Mouse (Mus musculus) testis, adult 2 months (tissue): ENCODE results near the gene Plin5. TPM values are rescaled to one million over a fixed set of nuclear protein-coding genes. Genes with fewer than 3 reads are reported as not detected.
"Not testable (repeated sequence)": the region's sequence is repeated elsewhere in the genome, so short reads cannot be mapped to it uniquely, and the experiment has no call there.

Experiments used
- H3K27ac ChIP-seq: fragments of 200-500 bp; 2 replicates; pipeline ENCODE4 v1.5.1; 2012; ENCODE audit warnings: low read depth, low read length; ENCODE audit not compliant: control insufficient read depth, insufficient read depth
- H3K27me3 ChIP-seq: fragments of 200-500 bp; 2 replicates; pipeline ENCODE4 v1.6.1; 2012; ENCODE audit warnings: mild to moderate bottlenecking, low read length, moderate library complexity; ENCODE audit not compliant: control insufficient read depth, insufficient read depth
- H3K36me3 ChIP-seq: fragments of 200-500 bp; 2 replicates; pipeline ENCODE4 v1.6.1; 2012; ENCODE audit warnings: mild to moderate bottlenecking, low read length; ENCODE audit not compliant: control insufficient read depth, insufficient read depth
- H3K4me1 ChIP-seq: fragments of 200-500 bp; 2 replicates; pipeline ENCODE4 v1.6.1; 2012; ENCODE audit warnings: low read length; ENCODE audit not compliant: control insufficient read depth, insufficient read depth
- H3K4me3 ChIP-seq: fragments of 200-500 bp; 2 replicates; pipeline ENCODE4 v1.5.1; 2012; ENCODE audit warnings: low read depth, mild to moderate bottlenecking, low read length, moderate library complexity, mixed read lengths; ENCODE audit not compliant: control insufficient read depth
- CTCF ChIP-seq: fragments of 200-500 bp; IDR thresholded peaks from 2 replicates; pipeline ENCODE4 v1.5.1; 2012; ENCODE audit warnings: low read depth, mild to moderate bottlenecking, inconsistent platforms, low read length, moderate library complexity; ENCODE audit not compliant: control insufficient read depth, insufficient read depth, insufficient replicate concordance
- POLR2A ChIP-seq: fragments of 200-500 bp; IDR thresholded peaks from 2 replicates; pipeline ENCODE4 v1.6.1; 2012; ENCODE audit warnings: low read depth, mild to moderate bottlenecking, inconsistent platforms, low read length, moderate library complexity; ENCODE audit not compliant: control insufficient read depth
- polyA plus RNA-seq: library from polyadenylated mRNA; depleted of rRNA; stranded (reverse); fragments of >200 nt; gene quantifications from 2 replicates; pipeline ENCODE4 v1.2.3, GENCODE M21; 2012

The Plin5 gene
- polyA plus RNA-seq, 1 experiment, result 1.7 TPM

DNA sequence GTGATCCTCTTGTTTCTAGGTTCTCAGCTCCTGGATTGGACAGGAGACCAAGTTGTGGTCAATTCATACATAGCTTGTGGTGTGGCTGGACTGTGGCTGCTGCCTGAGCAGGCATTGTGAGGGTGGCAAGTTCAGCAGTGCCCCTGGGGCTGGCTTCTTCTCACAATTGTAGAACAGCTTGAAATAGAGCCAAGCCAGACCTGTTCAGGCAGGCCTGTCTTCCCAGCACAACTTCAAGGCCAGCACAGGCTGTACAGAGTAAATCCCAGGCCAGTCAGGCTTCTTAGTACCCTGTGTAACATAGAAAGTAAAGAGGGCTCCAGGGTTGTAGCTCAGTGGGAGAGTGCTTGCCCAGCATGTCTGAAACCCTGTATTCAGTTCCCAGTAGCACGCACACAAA, 24.6 kb downstream of the Plin5 start:
- Histone ChIP-seq H3K27ac (peak overlapping the region; percentile 65), H3K27me3 (no peaks in the 10 kb centered on the region), H3K4me3 (no peak overlapping the region), H3K4me1 (no peaks in the 10 kb centered on the region), H3K36me3 (peaks cover 3% of the 10 kb centered on the region)
- TF ChIP-seq POLR2A, result no peak
- no peak for TF ChIP-seq CTCF

DNA sequence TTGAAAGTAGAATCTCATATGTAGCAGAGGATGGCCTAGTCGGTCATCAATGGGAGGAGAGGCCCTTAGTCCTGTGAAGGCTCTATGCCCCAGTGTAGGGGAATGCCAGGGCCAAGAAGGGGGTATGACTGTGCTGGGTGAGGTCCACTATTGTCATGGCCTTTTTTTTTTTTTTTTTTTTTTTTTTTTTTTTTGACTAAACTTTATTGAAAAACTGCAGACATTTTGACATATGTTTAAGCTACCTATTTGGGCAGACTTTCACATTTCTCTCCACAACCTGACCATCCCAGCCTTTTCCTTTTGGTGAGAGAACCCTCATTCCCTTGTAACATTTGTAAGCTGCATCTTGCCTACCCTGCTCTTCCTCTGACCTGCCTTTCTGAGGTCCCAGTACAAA, 25.1 kb downstream of the Plin5 start:
- Histone ChIP-seq H3K27me3 (no peaks in the 10 kb centered on the region), H3K4me3 (no peak overlapping the region), H3K36me3 (peaks cover 3% of the 10 kb centered on the region), H3K4me1 (no peaks in the 10 kb centered on the region), H3K27ac (peak overlapping the region; percentile 5)
- TF ChIP-seq CTCF (no peak), POLR2A (no peak)

DNA sequence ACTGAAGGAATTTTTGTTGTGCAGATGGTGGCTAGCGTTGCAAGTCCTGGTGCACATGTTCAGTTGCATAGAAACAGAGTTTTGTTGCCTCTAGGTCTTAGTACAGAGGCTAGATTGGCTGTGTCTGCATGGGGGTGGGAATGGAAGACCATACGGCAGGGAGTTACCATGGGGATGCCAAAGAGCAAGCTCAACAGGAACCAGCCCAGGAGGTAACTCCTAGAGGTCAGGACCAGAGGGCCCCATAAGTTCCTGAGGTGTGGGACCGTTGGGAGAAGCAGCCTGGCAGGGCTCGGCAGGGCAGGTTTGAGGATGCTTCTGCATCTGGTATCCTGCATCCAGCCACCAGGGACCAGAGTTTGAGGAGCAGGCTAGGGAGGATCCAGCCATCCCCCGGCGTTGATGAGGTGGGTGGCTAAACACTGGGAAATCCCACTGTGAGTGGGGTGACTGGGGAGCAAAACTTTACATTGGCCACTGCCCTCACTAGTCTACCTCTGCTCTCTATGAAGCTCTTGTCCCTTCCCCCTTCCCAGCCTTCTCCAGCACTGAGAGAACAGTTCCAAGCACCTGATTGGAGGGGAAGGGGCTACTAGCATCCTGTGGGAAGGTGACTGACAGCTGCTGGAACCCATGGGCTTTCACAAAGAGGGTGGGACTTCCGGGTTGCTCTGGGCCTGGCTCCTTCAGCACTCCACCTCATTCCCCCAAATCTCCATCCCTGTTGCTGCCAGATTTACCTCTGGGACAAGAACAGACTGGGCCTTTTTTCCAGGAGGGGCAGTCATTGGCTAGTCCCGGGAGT, 36.4 kb downstream of the Plin5 start:
- Histone ChIP-seq H3K36me3 (peaks cover 3% of the 10 kb centered on the region), H3K4me3 (peak overlapping the region; percentile 100), H3K27me3 (no peaks in the 10 kb centered on the region), H3K27ac (no peak overlapping the region), H3K4me1 (peaks cover 11% of the 10 kb centered on the region)
- TF ChIP-seq CTCF (no peak), POLR2A (no peak)

DNA sequence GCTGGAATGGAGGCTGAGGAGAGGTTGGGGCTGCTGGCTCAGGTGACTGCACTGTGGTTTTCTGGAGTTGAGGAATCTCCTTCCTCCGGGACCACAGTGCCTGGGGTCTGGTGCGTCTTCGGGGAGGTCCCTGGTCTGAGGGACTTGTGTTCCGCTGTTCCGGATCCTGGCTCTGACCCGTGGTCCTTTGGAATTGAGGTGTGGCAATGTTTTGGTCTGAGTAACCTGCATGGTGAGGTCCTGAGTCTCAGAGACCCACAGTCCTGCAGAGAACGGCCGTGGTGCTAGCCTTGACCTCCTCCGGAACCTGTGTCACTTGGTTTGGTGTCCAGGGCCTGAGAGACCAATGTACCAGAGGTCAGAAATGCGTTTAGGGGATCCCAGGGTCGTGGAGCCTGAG, 37.5 kb downstream of the Plin5 start:
- peak overlapping the region; percentile 78; the same call in 1 of the 2 replicates for H3K27ac ChIP-seq

DNA sequence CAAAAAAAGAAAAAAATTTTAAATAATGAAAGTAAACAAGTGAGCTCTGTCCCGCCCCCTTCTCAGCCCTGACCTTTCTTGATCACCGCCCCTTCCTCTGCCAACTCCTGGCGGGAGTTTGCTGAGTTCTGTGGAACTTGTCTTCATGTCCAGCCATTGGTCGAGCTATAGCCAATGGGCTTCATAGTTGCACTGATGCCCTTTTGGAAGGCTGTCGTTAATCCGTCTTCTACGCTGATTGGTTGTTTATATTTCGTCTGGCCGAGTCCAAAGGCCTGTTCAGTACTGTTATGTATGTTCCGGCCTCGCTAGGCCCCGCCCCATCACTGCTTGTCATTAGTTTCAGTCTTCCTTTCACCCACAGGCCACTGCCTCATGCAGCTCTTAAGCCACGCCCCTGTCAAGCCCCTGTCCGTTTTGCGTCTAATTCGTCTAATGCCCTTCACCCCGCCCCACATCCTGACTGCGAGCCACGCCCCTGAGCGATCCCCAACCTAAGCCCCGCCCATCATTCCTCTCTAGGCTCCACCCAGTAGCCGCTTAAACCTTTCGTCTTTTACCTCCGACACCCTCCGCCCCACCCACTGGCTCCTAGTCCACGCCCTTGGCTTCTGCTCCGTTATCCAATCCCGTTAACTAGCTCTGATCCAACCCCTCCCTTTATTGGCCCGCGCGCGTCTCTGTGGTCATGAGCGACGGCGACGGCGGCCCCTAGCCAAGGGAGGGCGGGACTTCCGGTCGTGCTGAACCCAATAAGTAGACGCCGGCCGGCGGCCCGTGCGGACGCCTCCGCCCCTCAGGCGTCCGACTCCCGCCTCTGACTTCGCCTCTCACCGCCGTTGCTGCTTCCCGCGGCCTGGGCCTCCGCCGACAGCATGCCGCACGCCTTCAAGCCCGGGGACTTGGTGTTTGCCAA, 38.3 kb downstream of the Plin5 start, which contains the start of gene Hdgfl2:
Gene Hdgfl2 (plus strand): TSS at position 755 of the 916 bp plus-strand sequence.
- H3K27me3 ChIP-seq, result no peaks in the 10 kb centered on the region
- peaks cover 11% of the 10 kb centered on the region for H3K4me1 ChIP-seq
- H3K4me3 ChIP-seq, result peak within 1 kb of the TSS; percentile 100
- TF ChIP-seq CTCF, result 0 out of 2 replicates have a peak, but pooled peaks have one; percentile 0
- TF ChIP-seq POLR2A, result peak; percentile 90
- peak within 1 kb of the TSS; percentile 97 for H3K27ac ChIP-seq
- H3K36me3 ChIP-seq, result peaks cover 3% of the 10 kb centered on the region

More for the DNA sequence above, 37.5 kb downstream of the Plin5 start:
- Histone ChIP-seq H3K4me3 (peak overlapping the region; percentile 100), H3K27me3 (no peaks in the 10 kb centered on the region), H3K4me1 (peaks cover 11% of the 10 kb centered on the region), H3K36me3 (peaks cover 3% of the 10 kb centered on the region)
- TF ChIP-seq POLR2A (no peak), CTCF (no peak)

DNA sequence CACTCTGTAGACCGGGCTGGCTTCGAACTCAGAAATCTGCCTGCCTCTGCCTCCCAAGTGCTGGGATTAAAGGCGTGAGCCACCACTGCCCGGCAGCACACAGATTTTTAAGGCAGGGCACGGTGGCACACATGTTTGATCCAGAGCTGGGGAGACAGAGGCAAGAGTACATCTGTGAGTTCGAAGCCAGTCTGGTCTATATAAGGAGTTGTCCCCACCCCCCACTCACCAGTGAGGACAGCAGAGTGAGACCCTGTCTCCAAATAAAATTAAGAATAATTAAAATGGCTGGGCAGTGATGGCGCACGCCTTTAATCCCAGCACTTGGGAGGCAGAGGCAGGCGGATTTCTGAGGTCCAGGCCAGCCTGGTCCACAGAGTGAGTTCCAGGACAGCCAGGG, 39.0 kb downstream of the Plin5 start:
- H3K27ac ChIP-seq, result peak overlapping the region; percentile 60; the same call in 1 of the 2 replicates
- H3K4me3 ChIP-seq, result peak overlapping the region; percentile 100
- H3K4me1 ChIP-seq, result peaks cover 13% of the 10 kb centered on the region
- H3K36me3 ChIP-seq, H3K27me3 ChIP-seq: not testable (repeated sequence)

DNA sequence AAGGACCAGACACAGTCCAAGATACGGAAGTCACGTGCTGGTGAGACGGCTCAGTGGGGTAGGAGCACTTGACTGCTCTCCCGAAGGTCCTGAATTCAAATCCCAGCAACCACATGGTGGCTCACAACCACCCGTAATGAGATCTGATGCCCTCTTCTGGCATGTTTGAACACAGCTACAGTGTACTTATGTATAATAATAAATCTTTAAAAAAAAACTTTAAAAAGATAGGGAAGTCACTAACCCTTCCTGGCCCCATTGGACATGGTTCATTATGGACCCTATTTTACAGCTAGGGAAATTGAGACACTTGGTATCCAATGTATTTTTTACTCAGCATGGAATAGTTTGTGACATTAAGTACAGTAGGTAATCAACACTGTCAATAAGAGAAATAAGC, 39.9 kb downstream of the Plin5 start:
- H3K4me3 ChIP-seq, result peak overlapping the region; percentile 61
- TF ChIP-seq POLR2A, result no peak
- TF ChIP-seq CTCF, result no peak
- no peak overlapping the region for H3K27ac ChIP-seq
- peaks cover 13% of the 10 kb centered on the region for H3K4me1 ChIP-seq
- no peaks in the 10 kb centered on the region for H3K27me3 ChIP-seq
- H3K36me3 ChIP-seq, result peaks cover 4% of the 10 kb centered on the region; the same call in 1 of the 2 replicates
